In genomic region chrX:11365151-11365550, GRCm38 (mm10) we compare ENCODE assay signal across 36 mouse cellular contexts. TPM values are rescaled to one million over a fixed set of nuclear protein-coding genes. Genes with fewer than 3 reads are reported as not detected.
DNase-seq lines count a peak whose midpoint lies in the region; ATAC-seq and TF ChIP-seq lines count a peak whose summit lies in the region.
"Had no signal": no experiment of that assay in that cellular context is flagged by ENCODE, and none has a peak within 500 bp of the region (broad histone marks: within the 10 kb centered on the region; RNA-seq: fewer than 3 reads in every experiment).

No protein-coding gene starts in this region.

- H3K4me3 ChIP-seq in hindbrain, embryonic 16.5 days (ENCODE audit: low read length), result no peak overlapping the region
- H3K4me3 ChIP-seq in hindbrain, embryonic 10.5 days, result no peak overlapping the region
- H3K4me3 ChIP-seq in embryonic facial prominence, embryonic 14.5 days (ENCODE audit: low read depth, low read length), result no peak overlapping the region
- H3K4me3 ChIP-seq: embryonic facial prominence, embryonic 15.5 days; liver, embryonic 15.5 days; midbrain, embryonic 12.5 days; neural tube, embryonic 12.5 days had no signal

- H3K9me3 ChIP-seq in hindbrain, embryonic 16.5 days (ENCODE audit: control insufficient read depth, low read length), result no peaks in the 10 kb centered on the region
- H3K9me3 ChIP-seq in hindbrain, embryonic 10.5 days, result no peaks in the 10 kb centered on the region
- no peaks in the 10 kb centered on the region for H3K9me3 ChIP-seq in embryonic facial prominence, embryonic 14.5 days (ENCODE audit: control insufficient read depth, low read length)
- H3K9me3 ChIP-seq: embryonic facial prominence, embryonic 15.5 days; G1E; liver, embryonic 15.5 days; midbrain, embryonic 12.5 days; neural tube, embryonic 12.5 days had no signal

- H3K27ac ChIP-seq in hindbrain, embryonic 16.5 days (ENCODE audit: low read depth, low read length), result no peak overlapping the region
- no peak overlapping the region for H3K27ac ChIP-seq in hindbrain, embryonic 10.5 days
- no peak overlapping the region for H3K27ac ChIP-seq in embryonic facial prominence, embryonic 14.5 days (replicated peaks; ENCODE audit: low read depth, low read length)
- H3K27ac ChIP-seq: embryonic facial prominence, embryonic 15.5 days; liver, embryonic 15.5 days; midbrain, embryonic 12.5 days; neural tube, embryonic 12.5 days had no signal

- H3K4me2 ChIP-seq in hindbrain, embryonic 16.5 days (ENCODE audit: low read length), result no peak overlapping the region
- no peak overlapping the region for H3K4me2 ChIP-seq in embryonic facial prominence, embryonic 14.5 days (ENCODE audit: low read depth, low read length)
- H3K4me2 ChIP-seq: embryonic facial prominence, embryonic 15.5 days; heart, embryonic 11.5 days; liver, embryonic 15.5 days; lung, embryonic 14.5 days; midbrain, embryonic 12.5 days; neural tube, embryonic 12.5 days had no signal

- no peak for TF ChIP-seq POLR2A in brain, embryonic 14.5 days (IDR thresholded peaks at IDR 0.05; ENCODE audit: borderline replicate concordance, extremely low read depth, insufficient read depth, insufficient read length, poor library complexity, severe bottlenecking)

- no peak overlapping the region for H3K9ac ChIP-seq in hindbrain, embryonic 16.5 days (ENCODE audit: low read depth, low read length)
- no peak overlapping the region for H3K9ac ChIP-seq in embryonic facial prominence, embryonic 14.5 days (ENCODE audit: low read depth, low read length)
- H3K9ac ChIP-seq: embryonic facial prominence, embryonic 15.5 days; liver, embryonic 15.5 days; lung, embryonic 14.5 days; midbrain, embryonic 12.5 days; neural tube, embryonic 12.5 days had no signal

- peak; percentile 40 for DNase-seq in embryo, embryonic 10 days (ENCODE audit: low spot score)
- no peak for DNase-seq in embryo, embryonic 9.5 days (ENCODE audit: extremely low spot score)
- DNase-seq in hindbrain, embryonic 10.5 days (ENCODE audit: low spot score), result no peak
- peak; percentile 68 for DNase-seq in brain, embryonic 14.5 days (ENCODE audit: low read depth)
- peak; percentile 44 for DNase-seq in embryonic facial prominence, embryonic 14.5 days (ENCODE audit: low spot score)
- DNase-seq in adrenal gland, adult 18-20 months (ENCODE audit: low spot score in 2 of 2), result no peak
- no peak for DNase-seq in B cell, adult 2 months
- DNase-seq: adrenal gland, postnatal 10 days; cerebellum, adult 18-20 months; cerebellum, postnatal 10 days; gastrocnemius, postnatal 10 days; heart, postnatal 36 days; kidney, adult 9 months; kidney, postnatal 10 days; layer of hippocampus, postnatal 36 days; left cerebral cortex, postnatal 4 days; liver; lung, embryonic 14.5 days; lung, postnatal 14 days; right cerebral cortex, adult 18-20 months; spleen, adult 18-20 months; thymus, postnatal 14 days had no signal

- ATAC-seq in hindbrain, embryonic 16.5 days, result peak; percentile 34; the same call in 1 of the 2 replicates
- no peak for ATAC-seq in embryonic facial prominence, embryonic 14.5 days (ENCODE audit: low read depth)
- ATAC-seq: forebrain, embryonic 16.5 days; intestine, embryonic 16.5 days had no signal

- TF ChIP-seq CTCF in brain, embryonic 14.5 days (IDR thresholded peaks at IDR 0.05; ENCODE audit: borderline replicate concordance, extremely low read depth, insufficient read depth, insufficient read length), result no peak

- WGBS in hindbrain, embryonic 16.5 days, result 28% methylated on average over 12 of the region's 12 CpGs
- 67% methylated on average over 12 of the region's 12 CpGs for WGBS in hindbrain, embryonic 10.5 days
- WGBS in embryonic facial prominence, embryonic 14.5 days, result 33% methylated on average over 12 of the region's 12 CpGs

- peaks cover 2% of the 10 kb centered on the region for H3K4me1 ChIP-seq in hindbrain, embryonic 16.5 days (ENCODE audit: control insufficient read depth, insufficient read depth, low read depth, low read length)
- H3K4me1 ChIP-seq in hindbrain, embryonic 10.5 days (replicated peaks), result no peaks in the 10 kb centered on the region
- no peaks in the 10 kb centered on the region for H3K4me1 ChIP-seq in embryonic facial prominence, embryonic 14.5 days (ENCODE audit: control insufficient read depth, insufficient read depth, low read length)
- H3K4me1 ChIP-seq: embryonic facial prominence, embryonic 15.5 days; liver, embryonic 15.5 days; midbrain, embryonic 12.5 days; neural tube, embryonic 12.5 days had no signal

- no peaks in the 10 kb centered on the region for H3K36me3 ChIP-seq in hindbrain, embryonic 16.5 days (ENCODE audit: control insufficient read depth, insufficient read depth, low read length)
- no peaks in the 10 kb centered on the region for H3K36me3 ChIP-seq in hindbrain, embryonic 10.5 days
- no peaks in the 10 kb centered on the region for H3K36me3 ChIP-seq in embryonic facial prominence, embryonic 14.5 days (ENCODE audit: control insufficient read depth, insufficient read depth, low read length)
- H3K36me3 ChIP-seq: embryonic facial prominence, embryonic 15.5 days; G1E; liver, embryonic 15.5 days; midbrain, embryonic 12.5 days; neural tube, embryonic 12.5 days had no signal

- H3K27me3 ChIP-seq in hindbrain, embryonic 16.5 days (replicated peaks; ENCODE audit: control insufficient read depth, insufficient read depth, low read length), result no peaks in the 10 kb centered on the region
- H3K27me3 ChIP-seq in hindbrain, embryonic 10.5 days (ENCODE audit: insufficient read depth, poor library complexity, severe bottlenecking), result peaks cover 60% of the 10 kb centered on the region
- H3K27me3 ChIP-seq in embryonic facial prominence, embryonic 14.5 days (replicated peaks; ENCODE audit: control insufficient read depth, insufficient read depth, low read length), result peaks cover 29% of the 10 kb centered on the region; the same call in 1 of the 2 replicates
- H3K27me3 ChIP-seq: liver, embryonic 15.5 days; neural tube, embryonic 12.5 days had no signal

RNA-seq across cellular contexts. Expression of gene H2al1j, which starts 37.5 kb away (rescaled TPM):
- not detected in 2 replicates for polyA plus RNA-seq in hindbrain, embryonic 16.5 days (2015; fragmentation: Nextera tagmentation; extraction: Ambion mirVana)
- not detected in 2 replicates for polyA plus RNA-seq in hindbrain, embryonic 10.5 days (2016; fragmentation: Nextera tagmentation; extraction: Ambion mirVana)
- polyA plus RNA-seq in brain, embryonic 14.5 days (2012; rRNA removed), result not detected in 2 replicates
- not detected in 2 replicates for polyA plus RNA-seq in embryonic facial prominence, embryonic 14.5 days (2014; fragmentation: Nextera tagmentation; extraction: Ambion mirVana)
- not detected for total RNA-seq in adrenal gland, adult 18-20 months (2021)
- total RNA-seq: adrenal gland, postnatal 10 days; common myeloid progenitor, adult 5-6 weeks; G1E; gastrocnemius, postnatal 10 days; heart, postnatal 36 days; layer of hippocampus, postnatal 36 days; left cerebral cortex, postnatal 4 days had no signal
- polyA plus RNA-seq: embryonic facial prominence, embryonic 15.5 days; forebrain, embryonic 16.5 days; G1E; gonadal fat pad, adult 2 months; heart, embryonic 11.5 days; heart, embryonic 16.5 days; intestine, embryonic 16.5 days; large intestine, adult 2 months; liver, embryonic 15.5 days; lung, embryonic 14.5 days; midbrain, embryonic 12.5 days; neural tube, embryonic 12.5 days; stomach, embryonic 16.5 days had no signal

RNA-seq across cellular contexts. Expression of gene H2al1i, which starts 40.7 kb away (rescaled TPM):
- polyA plus RNA-seq in hindbrain, embryonic 16.5 days (2015; fragmentation: Nextera tagmentation; extraction: Ambion mirVana), result not detected in 2 replicates
- not detected in 2 replicates for polyA plus RNA-seq in hindbrain, embryonic 10.5 days (2016; fragmentation: Nextera tagmentation; extraction: Ambion mirVana)
- polyA plus RNA-seq in brain, embryonic 14.5 days (2012; rRNA removed), result not detected in 2 replicates
- not detected in 2 replicates for polyA plus RNA-seq in embryonic facial prominence, embryonic 14.5 days (2014; fragmentation: Nextera tagmentation; extraction: Ambion mirVana)
- not detected for total RNA-seq in adrenal gland, adult 18-20 months (2021)
- total RNA-seq: adrenal gland, postnatal 10 days; common myeloid progenitor, adult 5-6 weeks; G1E; gastrocnemius, postnatal 10 days; heart, postnatal 36 days; layer of hippocampus, postnatal 36 days; left cerebral cortex, postnatal 4 days had no signal
- polyA plus RNA-seq: embryonic facial prominence, embryonic 15.5 days; forebrain, embryonic 16.5 days; G1E; gonadal fat pad, adult 2 months; heart, embryonic 11.5 days; heart, embryonic 16.5 days; intestine, embryonic 16.5 days; large intestine, adult 2 months; liver, embryonic 15.5 days; lung, embryonic 14.5 days; midbrain, embryonic 12.5 days; neural tube, embryonic 12.5 days; stomach, embryonic 16.5 days had no signal

RNA-seq across cellular contexts. Expression of gene H2al1h, which starts 43.9 kb away (rescaled TPM):
- not detected in 2 replicates for polyA plus RNA-seq in hindbrain, embryonic 16.5 days (2015; fragmentation: Nextera tagmentation; extraction: Ambion mirVana)
- polyA plus RNA-seq in hindbrain, embryonic 10.5 days (2016; fragmentation: Nextera tagmentation; extraction: Ambion mirVana), result not detected in 2 replicates
- not detected in 2 replicates for polyA plus RNA-seq in brain, embryonic 14.5 days (2012; rRNA removed)
- polyA plus RNA-seq in embryonic facial prominence, embryonic 14.5 days (2014; fragmentation: Nextera tagmentation; extraction: Ambion mirVana), result not detected in 2 replicates
- total RNA-seq in adrenal gland, adult 18-20 months (2021), result not detected
- total RNA-seq: adrenal gland, postnatal 10 days; common myeloid progenitor, adult 5-6 weeks; G1E; gastrocnemius, postnatal 10 days; heart, postnatal 36 days; layer of hippocampus, postnatal 36 days; left cerebral cortex, postnatal 4 days had no signal
- polyA plus RNA-seq: embryonic facial prominence, embryonic 15.5 days; forebrain, embryonic 16.5 days; G1E; gonadal fat pad, adult 2 months; heart, embryonic 11.5 days; heart, embryonic 16.5 days; intestine, embryonic 16.5 days; large intestine, adult 2 months; liver, embryonic 15.5 days; lung, embryonic 14.5 days; midbrain, embryonic 12.5 days; neural tube, embryonic 12.5 days; stomach, embryonic 16.5 days had no signal

RNA-seq across cellular contexts. Expression of gene H2al1g, which starts 47.1 kb away (rescaled TPM):
- polyA plus RNA-seq in hindbrain, embryonic 16.5 days (2015; fragmentation: Nextera tagmentation; extraction: Ambion mirVana), result not detected in 2 replicates
- polyA plus RNA-seq in hindbrain, embryonic 10.5 days (2016; fragmentation: Nextera tagmentation; extraction: Ambion mirVana), result not detected in 2 replicates
- polyA plus RNA-seq in brain, embryonic 14.5 days (2012; rRNA removed), result not detected in 2 replicates
- not detected in 2 replicates for polyA plus RNA-seq in embryonic facial prominence, embryonic 14.5 days (2014; fragmentation: Nextera tagmentation; extraction: Ambion mirVana)
- total RNA-seq in adrenal gland, adult 18-20 months (2021), result not detected
- total RNA-seq: adrenal gland, postnatal 10 days; common myeloid progenitor, adult 5-6 weeks; G1E; gastrocnemius, postnatal 10 days; heart, postnatal 36 days; layer of hippocampus, postnatal 36 days; left cerebral cortex, postnatal 4 days had no signal
- polyA plus RNA-seq: embryonic facial prominence, embryonic 15.5 days; forebrain, embryonic 16.5 days; G1E; gonadal fat pad, adult 2 months; heart, embryonic 11.5 days; heart, embryonic 16.5 days; intestine, embryonic 16.5 days; large intestine, adult 2 months; liver, embryonic 15.5 days; lung, embryonic 14.5 days; midbrain, embryonic 12.5 days; neural tube, embryonic 12.5 days; stomach, embryonic 16.5 days had no signal

RNA-seq across cellular contexts. Expression of gene H2al1f, which starts 50.2 kb away (rescaled TPM):
- polyA plus RNA-seq in hindbrain, embryonic 16.5 days (2015; fragmentation: Nextera tagmentation; extraction: Ambion mirVana), result not detected in 2 replicates
- not detected in 2 replicates for polyA plus RNA-seq in hindbrain, embryonic 10.5 days (2016; fragmentation: Nextera tagmentation; extraction: Ambion mirVana)
- not detected in 2 replicates for polyA plus RNA-seq in brain, embryonic 14.5 days (2012; rRNA removed)
- not detected in 2 replicates for polyA plus RNA-seq in embryonic facial prominence, embryonic 14.5 days (2014; fragmentation: Nextera tagmentation; extraction: Ambion mirVana)
- not detected for total RNA-seq in adrenal gland, adult 18-20 months (2021)
- total RNA-seq: adrenal gland, postnatal 10 days; common myeloid progenitor, adult 5-6 weeks; G1E; gastrocnemius, postnatal 10 days; heart, postnatal 36 days; layer of hippocampus, postnatal 36 days; left cerebral cortex, postnatal 4 days had no signal
- polyA plus RNA-seq: embryonic facial prominence, embryonic 15.5 days; forebrain, embryonic 16.5 days; G1E; gonadal fat pad, adult 2 months; heart, embryonic 11.5 days; heart, embryonic 16.5 days; intestine, embryonic 16.5 days; large intestine, adult 2 months; liver, embryonic 15.5 days; lung, embryonic 14.5 days; midbrain, embryonic 12.5 days; neural tube, embryonic 12.5 days; stomach, embryonic 16.5 days had no signal

Comparison
In these comparisons a context has a peak if more than half of its experiments do, and no peak if none do; other contexts are left out.
1. DNase-seq: peak in embryo, embryonic 10 days (single experiment), brain, embryonic 14.5 days (single experiment) and embryonic facial prominence, embryonic 14.5 days (single experiment); none in embryo, embryonic 9.5 days (single experiment), hindbrain, embryonic 10.5 days (single experiment), adrenal gland, adult 18-20 months (0 of 2) and B cell, adult 2 months (0 of 2).